Mouse (Mus musculus) brain, embryonic 14.5 days (tissue): ENCODE data around the gene Itga8. TPM values are rescaled to one million over a fixed set of nuclear protein-coding genes. Genes with fewer than 3 reads are reported as not detected.

ENCODE experiments used
- DNase-seq: peaks from one replicate; pipeline ENCODE4 v3.0.0-alpha.2; 2011; ENCODE audit warnings: low read depth
- CTCF ChIP-seq: fragments of 200-500 bp; IDR thresholded peaks from 2 replicates; pipeline ENCODE4 v1.5.1; 2012; ENCODE audit warnings: inconsistent platforms, mild to moderate bottlenecking, moderate library complexity, borderline replicate concordance; ENCODE audit not compliant: insufficient read depth, insufficient read length; ENCODE audit errors: extremely low read depth
- POLR2A ChIP-seq: fragments of 200-500 bp; IDR thresholded peaks from 2 replicates; pipeline ENCODE4 v1.6.1; 2012; ENCODE audit warnings: mild to moderate bottlenecking, inconsistent platforms, borderline replicate concordance; ENCODE audit not compliant: poor library complexity, insufficient read depth, insufficient read length, severe bottlenecking; ENCODE audit errors: extremely low read depth
- polyA plus RNA-seq: library from polyadenylated mRNA; depleted of rRNA; stranded (reverse); fragments of >200 nt; gene quantifications from 2 replicates; pipeline ENCODE4 v1.2.3, GENCODE M21; 2012; rRNA removed

Itga8 gene
- polyA plus RNA-seq: 1.9 and 3.1 TPM in 2 replicates

GRCm38 (mm10) chr2:12301431-12302170 lies at the start of gene Itga8:
Gene Itga8, minus strand, starts transcription at chr2:12301922.
- DNase-seq: peak; percentile 90
- no peak for TF ChIP-seq POLR2A
- peak; percentile 96 for TF ChIP-seq CTCF

DNA sequence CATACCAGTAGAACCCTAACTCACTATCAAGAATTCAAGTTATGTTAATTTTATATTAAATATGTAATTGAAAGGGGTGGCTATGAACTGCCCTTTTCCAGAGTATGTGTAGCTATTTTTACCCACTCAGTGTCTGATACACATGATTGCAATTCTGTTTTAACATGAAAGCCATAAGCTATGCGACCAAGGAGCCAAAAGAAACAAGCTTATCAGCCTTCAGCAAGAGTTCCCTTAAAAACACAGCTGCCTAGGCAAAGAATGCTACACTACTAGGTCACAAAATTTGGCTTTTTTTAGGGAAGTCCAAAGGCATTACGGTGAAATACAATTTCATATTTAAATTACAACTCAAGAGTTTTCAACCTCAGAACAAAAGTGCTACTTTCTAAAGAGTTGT lies 47.2 kb upstream of the Itga8 start:
- TF ChIP-seq POLR2A: no peak
- no peak for TF ChIP-seq CTCF
- no peak for DNase-seq

- peak; percentile 3 for DNase-seq
- no peak for TF ChIP-seq POLR2A
- TF ChIP-seq CTCF: no peak
Measured at GRCm38 (mm10) chr2:12331962-12332361, 30.2 kb upstream of the Itga8 start.

GRCm38 (mm10) chr2:12329620-12330019 lies 27.9 kb upstream of the Itga8 start:
- DNase-seq: peak; percentile 83
- TF ChIP-seq CTCF (no peak), POLR2A (no peak)

DNA sequence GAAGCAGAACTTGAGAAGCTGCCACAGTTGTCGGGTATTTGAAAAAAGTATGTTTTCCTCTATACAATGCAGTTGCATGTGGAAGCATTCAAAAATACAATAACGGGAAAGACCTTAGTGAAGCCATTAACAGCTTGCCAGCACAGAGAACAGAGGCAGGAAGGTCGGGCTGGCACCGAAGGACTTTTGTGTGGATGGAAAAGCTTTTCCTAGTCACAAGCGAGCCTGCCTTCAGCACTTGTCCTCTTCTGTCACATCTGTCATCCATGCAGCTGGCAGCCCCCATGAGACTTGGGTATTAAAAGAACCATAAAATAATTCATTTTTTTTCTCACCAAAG lies 27.3 kb upstream of the Itga8 start:
- DNase-seq: peak; percentile 50
- TF ChIP-seq CTCF: no peak
- TF ChIP-seq POLR2A: no peak

GRCm38 (mm10) chr2:12328355-12329067 lies 26.8 kb upstream of the Itga8 start:
- peak; percentile 66 for DNase-seq
- TF ChIP-seq POLR2A (no peak), CTCF (no peak)

DNA sequence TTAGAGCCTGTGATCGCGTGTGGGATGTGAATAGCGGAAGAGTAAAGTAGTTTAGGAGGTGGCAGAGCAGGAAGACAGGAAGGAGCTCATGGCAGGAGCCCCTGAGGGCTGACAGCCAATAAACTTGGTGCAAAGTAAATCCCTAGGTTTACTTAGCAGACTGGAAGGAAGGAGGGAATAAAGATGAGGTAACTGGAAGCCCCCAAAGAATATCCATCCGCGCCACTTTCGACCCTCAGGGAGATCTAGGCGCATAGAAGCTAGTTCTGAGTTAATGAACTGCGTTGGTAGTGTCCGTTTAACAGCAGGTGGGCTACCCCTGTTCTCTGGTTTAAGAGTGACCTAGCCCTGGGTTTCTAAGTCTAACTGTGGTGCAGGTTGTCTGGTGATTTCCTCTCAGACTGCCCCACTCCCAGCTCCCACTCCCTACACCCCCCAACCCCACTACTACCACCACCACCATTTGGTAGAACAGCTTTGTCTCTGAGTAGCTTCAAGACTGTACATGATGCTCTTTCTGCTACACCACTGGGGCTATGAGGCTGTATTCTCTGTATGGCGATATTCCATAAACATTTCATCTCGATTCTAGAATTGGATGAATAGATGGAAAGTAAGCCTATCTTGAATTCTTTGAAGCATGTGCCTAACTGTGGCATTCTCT lies 26.1 kb upstream of the Itga8 start:
- TF ChIP-seq POLR2A: no peak
- TF ChIP-seq CTCF: no peak
- DNase-seq: peak; percentile 47

DNA sequence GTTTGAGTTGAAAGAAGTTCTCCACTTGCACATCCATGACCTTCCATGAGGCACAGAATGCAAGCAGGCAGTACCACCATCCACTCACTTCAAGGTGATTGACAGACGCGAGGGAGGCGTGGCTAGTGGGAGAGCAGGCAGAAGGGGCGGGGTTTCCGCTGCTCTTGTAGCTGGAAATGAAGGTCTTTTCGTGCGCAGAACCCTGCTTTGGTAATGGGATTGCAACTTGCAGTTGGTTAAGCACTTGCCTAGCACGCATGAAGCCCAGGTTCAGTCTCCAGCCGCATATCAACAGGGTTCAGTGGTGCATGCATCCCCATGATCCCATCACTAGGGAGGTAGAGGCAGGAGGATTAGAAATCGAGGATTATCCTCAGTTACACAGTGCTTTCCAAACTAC lies 25.5 kb upstream of the Itga8 start:
- DNase-seq: peak; percentile 85
- TF ChIP-seq POLR2A: no peak
- TF ChIP-seq CTCF: no peak

- TF ChIP-seq POLR2A (no peak), CTCF (no peak)
- no peak for DNase-seq
Measured at GRCm38 (mm10) chr2:12325868-12326267, 24.1 kb upstream of the Itga8 start.

- DNase-seq: no peak
- TF ChIP-seq CTCF: no peak
- TF ChIP-seq POLR2A: no peak
Measured at GRCm38 (mm10) chr2:12325417-12325816, 23.7 kb upstream of the Itga8 start.

DNA sequence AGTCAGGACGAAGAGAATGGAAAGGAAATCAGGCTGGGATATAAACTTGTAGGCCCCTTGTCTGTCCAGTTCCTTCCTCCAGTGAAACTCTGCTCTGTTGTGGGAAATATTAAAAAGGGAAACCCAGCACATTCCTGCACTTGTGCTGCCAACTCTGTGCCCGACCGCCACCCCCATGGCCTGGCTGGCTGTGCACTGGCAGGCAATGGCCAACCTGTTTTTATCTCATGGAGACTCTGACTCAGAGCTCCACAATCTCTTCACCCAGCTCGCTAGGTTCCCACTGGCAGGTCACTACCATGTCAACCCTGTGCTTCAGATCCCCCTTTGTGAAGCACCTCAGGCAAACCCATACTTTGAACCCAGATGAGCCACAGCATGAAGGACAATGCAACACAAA lies 19.2 kb upstream of the Itga8 start:
- TF ChIP-seq CTCF (no peak), POLR2A (no peak)
- DNase-seq: no peak

- no peak for TF ChIP-seq CTCF
- no peak for TF ChIP-seq POLR2A
- no peak for DNase-seq
Measured at GRCm38 (mm10) chr2:12318715-12319114, 17.0 kb upstream of the Itga8 start.

- TF ChIP-seq POLR2A (no peak), CTCF (no peak)
- DNase-seq: peak; percentile 56
Measured at GRCm38 (mm10) chr2:12318036-12318435, 16.3 kb upstream of the Itga8 start.

GRCm38 (mm10) chr2:12317343-12317742 lies 15.6 kb upstream of the Itga8 start:
- TF ChIP-seq POLR2A (no peak), CTCF (no peak)
- DNase-seq: no peak

DNA sequence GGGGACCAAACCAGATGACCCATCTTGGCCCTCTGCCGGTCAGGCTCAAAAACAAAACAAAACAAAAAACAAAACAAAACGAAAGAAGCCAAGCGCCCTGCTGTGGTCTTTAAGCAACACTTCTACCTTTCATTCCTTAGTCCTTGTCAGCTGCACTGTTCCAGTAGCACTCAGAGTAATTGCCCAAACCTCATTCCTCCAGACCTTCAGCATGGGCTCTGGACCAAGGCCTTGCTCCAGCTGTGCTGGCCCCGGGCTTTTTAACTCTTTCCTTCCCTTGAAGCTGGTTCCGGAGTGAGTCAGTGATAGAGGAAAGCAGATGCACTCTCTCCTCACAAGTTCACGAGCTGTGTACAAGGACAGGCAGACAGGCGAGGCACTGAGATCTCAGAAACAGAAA lies 14.6 kb upstream of the Itga8 start:
- no peak for DNase-seq

More for the DNA sequence above, 14.6 kb upstream of the Itga8 start:
- TF ChIP-seq CTCF (no peak), POLR2A (no peak)
